Mouse (Mus musculus) layer of hippocampus, adult 11-12 months (tissue): ENCODE measurements around the gene Clec1a.
"Not testable (repeated sequence)": the region's sequence is repeated elsewhere in the genome, so short reads cannot be mapped to it uniquely, and the experiment has no call there.

Source experiments
- DNase-seq: peaks from one replicate; pipeline ENCODE4 v3.0.0; 2022; ENCODE audit warnings: low spot score

Clec1a gene

DNA sequence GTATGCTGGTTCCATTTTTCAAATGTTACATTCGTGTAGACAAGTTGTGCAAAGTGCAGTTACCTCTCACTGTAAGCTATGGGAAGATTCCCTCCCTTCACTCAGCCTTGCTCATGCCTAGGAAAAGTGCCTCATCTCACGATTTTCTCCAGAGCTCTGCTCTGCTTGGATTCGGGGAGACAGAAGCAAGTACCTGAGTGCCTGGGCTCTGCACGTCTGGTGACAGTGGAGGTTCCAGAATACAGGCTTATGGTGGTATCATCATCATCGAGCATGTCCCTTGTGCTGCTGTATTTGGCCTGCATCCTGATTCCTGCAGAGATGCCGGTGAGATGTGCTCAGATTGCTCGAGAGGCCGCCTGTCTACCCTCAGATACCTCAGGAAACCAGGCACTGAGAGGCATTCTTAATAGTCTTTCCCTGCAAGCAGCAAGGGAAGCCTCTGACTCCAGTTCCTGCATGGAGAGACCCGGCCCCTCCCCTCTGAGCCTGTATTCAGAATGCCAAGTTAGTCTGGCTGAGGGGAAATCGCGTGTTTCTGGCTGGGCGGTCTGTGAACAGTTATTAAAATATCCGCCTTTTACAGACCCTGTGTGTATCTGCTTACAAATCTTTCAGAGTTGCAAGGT lies at the start of gene Clec1a:
Clec1a (minus strand) TSS at position 590 of the 629 bp plus-strand sequence.
- no peak for DNase-seq

- DNase-seq, result not testable (repeated sequence)
Measured at GRCm38 (mm10) chr6:129499516-129499915, 47.7 kb upstream of the Clec1a start.

- no peak for DNase-seq
Measured at GRCm38 (mm10) chr6:129497345-129498218, 45.8 kb upstream of the Clec1a start.

GRCm38 (mm10) chr6:129494924-129495323 lies 43.1 kb upstream of the Clec1a start:
- no peak for DNase-seq

DNA sequence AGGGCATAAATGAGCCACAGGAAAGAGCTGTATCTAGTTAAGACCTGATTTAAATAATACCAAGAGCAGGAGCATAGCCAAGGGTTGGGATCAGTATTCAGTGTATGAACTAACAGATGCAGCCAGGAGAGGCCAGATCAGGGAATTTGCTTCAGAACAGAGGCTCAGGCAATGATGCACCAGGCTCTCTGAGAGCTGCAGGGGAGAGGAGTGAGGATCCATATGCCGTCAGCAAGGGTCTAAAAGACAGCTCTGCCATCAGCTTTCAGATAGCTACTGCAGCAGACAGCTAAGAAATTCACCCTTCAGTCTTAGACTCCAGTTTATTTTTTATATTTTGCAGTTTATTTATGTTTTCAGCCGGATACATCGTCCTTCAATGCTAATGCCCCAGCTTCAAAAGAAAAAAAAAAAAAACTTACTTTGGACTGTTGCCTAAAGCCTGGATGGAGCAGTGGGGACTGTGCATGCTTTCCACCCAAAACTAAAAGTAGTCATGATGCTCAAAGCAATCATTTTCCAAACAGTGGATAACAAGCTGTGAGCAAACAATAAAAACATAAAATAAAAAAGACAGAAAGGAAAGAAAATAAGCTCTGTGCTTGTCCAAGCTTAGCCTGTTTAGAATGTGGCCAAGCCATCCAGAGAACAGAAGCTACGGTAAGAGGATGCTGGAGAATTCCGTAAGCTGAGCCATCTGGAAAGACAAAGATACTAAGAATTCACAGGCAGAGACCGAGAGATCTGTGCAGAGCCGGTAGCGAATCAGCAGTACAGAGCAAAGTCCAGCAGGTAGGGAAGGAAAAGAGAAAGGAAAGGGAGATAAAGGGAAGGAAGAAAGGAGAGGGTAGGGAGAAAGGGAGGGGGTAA lies 28.5 kb upstream of the Clec1a start:
- DNase-seq, result peak; percentile 39

GRCm38 (mm10) chr6:129476404-129477126 lies 24.8 kb upstream of the Clec1a start:
- peak; percentile 57 for DNase-seq

DNA sequence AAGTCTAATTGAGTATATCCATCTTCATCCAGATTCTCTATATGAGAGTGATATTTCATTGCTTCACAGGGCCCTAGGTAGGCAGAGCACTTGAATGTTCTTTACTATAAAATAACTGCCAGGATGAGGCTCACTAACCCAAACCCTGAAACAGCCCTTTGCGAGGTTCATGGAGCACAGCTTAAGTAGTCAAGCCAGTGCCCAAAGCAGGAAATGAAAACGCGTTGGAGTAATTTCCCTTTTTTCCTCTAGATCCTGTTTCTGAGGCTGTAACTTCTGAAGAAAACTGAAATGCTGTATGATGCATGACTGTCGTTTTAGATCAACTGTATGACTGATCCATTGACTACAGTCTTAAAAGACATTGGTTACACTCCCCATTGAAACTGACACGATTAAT lies 20.8 kb upstream of the Clec1a start:
- DNase-seq, result no peak

- DNase-seq, result no peak
Measured at GRCm38 (mm10) chr6:129471386-129471785, 19.6 kb upstream of the Clec1a start.

DNA sequence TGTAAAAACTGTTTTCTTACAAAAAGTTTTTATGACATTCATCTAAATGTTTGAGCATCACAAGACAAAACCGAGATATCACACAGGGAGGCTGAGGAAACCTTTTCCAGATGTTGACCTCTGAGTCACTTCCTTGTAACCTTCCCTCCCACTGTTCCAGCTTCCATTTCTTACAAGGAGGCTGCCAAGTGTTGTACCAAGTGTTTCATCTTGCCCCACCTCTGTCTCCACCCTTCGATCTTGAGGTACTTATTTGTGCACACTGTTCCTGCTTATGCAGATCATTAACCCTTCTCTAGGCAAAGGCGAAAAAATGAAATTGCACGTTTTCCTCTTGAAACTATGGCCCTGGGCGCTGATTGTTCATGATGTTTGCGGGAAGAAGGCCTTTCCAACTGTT lies 2.1 kb downstream of the Clec1a start:
- DNase-seq, result no peak

GRCm38 (mm10) chr6:129438033-129438432 lies 13.8 kb downstream of the Clec1a start:
- no peak for DNase-seq

DNA sequence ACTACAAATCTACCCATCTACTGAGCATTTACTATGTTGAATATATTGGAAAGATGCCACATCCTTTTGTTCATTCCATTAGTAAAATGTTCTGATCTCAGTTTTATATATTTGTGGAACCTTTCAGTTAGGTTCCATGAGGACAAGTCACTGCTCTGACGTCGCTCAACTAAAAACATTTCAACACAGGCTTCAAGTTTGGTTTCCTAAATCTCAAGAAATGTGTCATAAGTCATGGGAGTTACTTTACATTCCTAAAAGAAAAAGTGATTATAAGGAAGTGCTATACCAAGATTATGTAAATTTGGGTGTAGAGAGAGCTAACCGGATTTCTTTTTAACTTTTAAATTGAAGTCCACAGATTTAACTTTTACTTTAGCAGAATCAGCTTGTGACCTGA lies 15.8 kb downstream of the Clec1a start:
- DNase-seq, result no peak

DNA sequence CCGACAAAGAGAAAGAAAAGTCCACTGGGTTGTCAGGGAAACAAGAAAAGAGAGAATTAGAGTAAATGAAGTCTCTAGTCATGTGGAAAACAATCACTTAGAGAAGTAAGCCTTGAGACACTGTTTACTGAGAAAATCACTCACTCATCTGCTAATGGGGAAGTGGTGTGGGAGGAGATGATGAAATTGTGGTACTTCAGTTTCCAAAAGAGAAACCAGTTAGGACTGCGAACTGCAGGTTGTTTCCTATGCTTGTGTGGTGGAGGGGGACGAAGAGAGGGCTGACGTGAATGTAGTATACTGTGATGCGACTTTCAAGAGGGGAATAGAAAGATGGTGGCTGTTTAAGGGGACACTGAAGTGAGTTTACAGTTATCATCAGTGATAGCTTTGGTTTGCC lies 17.6 kb downstream of the Clec1a start:
- peak; percentile 17 for DNase-seq

DNA sequence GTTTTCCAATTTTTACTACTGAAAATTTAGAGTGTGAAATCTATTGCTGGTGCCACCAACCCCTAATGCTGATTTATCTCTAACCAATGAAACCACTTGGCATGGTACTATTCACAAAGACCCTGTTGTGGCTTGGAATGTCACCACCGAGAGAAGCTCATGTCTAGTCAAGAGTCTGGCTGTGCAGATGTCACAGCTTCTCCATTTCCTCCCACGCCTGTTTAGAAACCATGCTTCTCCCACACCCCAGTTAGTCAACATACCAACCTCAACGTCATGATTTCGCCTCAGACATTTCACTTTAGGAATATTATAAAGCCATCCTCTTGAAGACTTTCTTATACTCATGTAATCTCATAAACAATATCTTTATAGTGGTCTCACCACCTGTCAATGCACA lies 24.5 kb downstream of the Clec1a start:
- no peak for DNase-seq

DNA sequence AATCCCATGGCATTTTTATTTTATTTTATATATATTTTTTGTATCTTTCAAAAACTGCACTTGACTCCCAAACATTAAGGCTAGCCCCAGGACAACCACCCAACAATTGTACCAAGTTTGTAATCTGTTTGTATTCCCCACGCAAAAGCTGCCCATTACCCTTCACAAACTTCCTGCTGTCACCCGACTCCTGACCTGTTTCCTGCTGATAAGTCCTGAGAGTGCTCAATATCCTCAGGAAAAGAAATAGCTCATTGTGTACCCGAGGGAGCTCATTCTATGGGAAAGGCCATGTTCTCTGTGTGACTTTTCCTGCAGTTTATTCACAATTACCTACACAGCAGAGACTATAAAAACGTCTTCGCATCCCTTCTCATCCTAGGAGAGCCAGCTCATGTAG lies 26.0 kb downstream of the Clec1a start:
- DNase-seq, result no peak

- no peak for DNase-seq
Measured at GRCm38 (mm10) chr6:129425217-129425616, 26.6 kb downstream of the Clec1a start.

- peak; percentile 86 for DNase-seq
Measured at GRCm38 (mm10) chr6:129423734-129424072, 28.1 kb downstream of the Clec1a start.

GRCm38 (mm10) chr6:129423040-129423733 lies 28.6 kb downstream of the Clec1a start:
- no peak for DNase-seq

DNA sequence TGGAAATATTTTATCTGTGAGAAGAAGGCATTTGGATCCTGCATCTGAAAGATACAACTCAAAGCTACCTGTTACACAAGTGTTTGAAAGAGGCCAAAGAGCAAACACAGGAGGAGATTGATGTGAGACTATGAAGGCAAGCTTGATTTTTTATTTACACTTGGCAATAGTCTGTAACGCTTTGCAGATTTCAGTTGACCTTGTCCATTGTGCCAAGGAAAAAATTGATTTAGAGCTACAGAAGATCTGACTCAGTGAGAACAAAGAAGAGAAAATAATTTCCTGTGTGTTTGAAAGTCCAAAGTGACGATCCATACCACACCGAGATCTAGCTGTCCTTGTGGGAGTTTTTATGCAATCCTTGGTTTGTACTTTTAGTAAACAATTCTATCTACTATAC lies 29.5 kb downstream of the Clec1a start:
- DNase-seq, result no peak

DNA sequence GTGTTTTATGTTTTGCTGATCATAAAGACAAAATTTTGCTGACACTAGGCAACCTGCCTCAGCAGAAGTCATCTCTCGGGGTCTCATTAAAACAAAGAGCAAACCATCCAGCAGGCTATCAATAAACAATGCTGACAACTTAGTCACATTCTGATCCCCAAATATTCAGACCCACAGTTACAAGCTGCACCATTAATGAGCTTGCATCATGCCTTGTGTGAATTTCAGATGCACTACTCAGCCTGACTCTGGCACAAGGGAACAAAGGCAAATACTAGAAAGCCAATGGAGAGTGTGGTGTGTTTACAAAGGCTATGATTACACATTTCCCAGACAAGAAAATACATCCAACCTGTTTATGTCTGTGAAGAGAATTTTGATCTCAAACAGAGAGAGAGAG lies 37.6 kb downstream of the Clec1a start:
- DNase-seq, result no peak

- DNase-seq, result no peak
Measured at GRCm38 (mm10) chr6:129408562-129408961, 43.2 kb downstream of the Clec1a start, which contains the start of gene Clec9a. Gene Clec9a (plus strand): TSS chr6:129408862.

DNA sequence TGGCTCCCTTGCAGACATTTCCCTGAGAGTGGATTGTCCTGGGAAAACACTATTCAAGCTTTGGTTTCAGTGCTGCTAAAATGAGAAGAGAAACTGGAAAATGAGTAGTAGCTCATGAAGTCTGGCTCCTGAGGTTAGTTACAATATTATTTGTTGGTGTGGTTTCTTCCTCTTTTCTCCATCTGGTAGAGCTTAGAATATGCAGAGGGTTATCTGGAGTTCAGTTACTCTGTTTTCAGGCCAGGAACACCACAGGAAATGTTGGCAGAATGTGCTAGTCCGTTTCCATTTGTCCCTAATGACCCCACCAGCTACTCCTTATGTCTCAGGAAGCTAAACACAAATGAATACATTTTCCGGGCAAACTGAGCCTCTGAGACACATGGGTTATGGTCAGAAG lies 44.5 kb downstream of the Clec1a start:
- DNase-seq, result no peak
